Mouse (Mus musculus) bone marrow, adult 2 months (tissue): ENCODE data around the gene Rho. TPM values are rescaled to one million over a fixed set of nuclear protein-coding genes. Genes with fewer than 3 reads are reported as not detected.
A peak's percentile ranks its signal among the peaks of the same experiment; 100 is the strongest.

ENCODE experiments used
- H3K27ac ChIP-seq: fragments of 200-500 bp; 2 replicates; pipeline ENCODE4 v1.5.1; 2012; ENCODE audit warnings: low read depth, mild to moderate bottlenecking, control low read depth, inconsistent platforms, low read length; ENCODE audit not compliant: control insufficient read depth, poor library complexity, insufficient read depth
- H3K4me1 ChIP-seq: fragments of 200-500 bp; 2 replicates; pipeline ENCODE4 v1.6.1; 2011; ENCODE audit warnings: low read length; ENCODE audit not compliant: control insufficient read depth, insufficient read depth
- H3K4me3 ChIP-seq: fragments of 200-500 bp; replicated peaks from 2 replicates; pipeline ENCODE3; 2011; ENCODE audit warnings: mild to moderate bottlenecking, low read depth, low read length, control low read depth; ENCODE audit not compliant: control insufficient read depth
- CTCF ChIP-seq: fragments of 200-500 bp; IDR thresholded peaks from 2 replicates; pipeline ENCODE4 v1.5.1; 2011; ENCODE audit warnings: low read length, control low read depth; ENCODE audit not compliant: control insufficient read depth, insufficient read depth
- POLR2A ChIP-seq: fragments of 200-500 bp; IDR thresholded peaks from 2 replicates; pipeline ENCODE4 v1.6.1; 2011; ENCODE audit warnings: low read depth, mild to moderate bottlenecking, control low read depth, low read length, borderline replicate concordance; ENCODE audit not compliant: control insufficient read depth
- WGBS: fragments of 180-500 bp; shearing (Covaris S2); methylation state at CpG from one replicate; pipeline ENCODE4 v1.1.7; 2018; 5-methylcytosine and 5-hydroxymethylcytosine counted together
- polyA plus RNA-seq: library from polyadenylated mRNA; stranded (reverse); fragments of >200 nt; gene quantifications from 2 replicates; pipeline ENCODE4 v1.2.4, GENCODE M21; 2011; ENCODE audit warnings: low replicate concordance; ENCODE audit not compliant: missing spikeins, insufficient read depth, insufficient read length

The Rho gene
- polyA plus RNA-seq = not detected in 2 replicates

- TF ChIP-seq POLR2A (no peak), CTCF (no peak)
- 91% methylated on average over 14 of the region's 14 CpGs for WGBS
- Histone ChIP-seq H3K27ac (no peak within 1 kb of the TSS), H3K4me1 (no peaks in the 10 kb centered on the region), H3K4me3 (no peak within 1 kb of the TSS)
These were observed at the start of gene Rho for GRCm38 (mm10) chr6:115931639-115932038. TSS of gene Rho (plus strand) at chr6:115931748.

GRCm38 (mm10) chr6:115884018-115884417, 47.5 kb upstream of the Rho start:
- TF ChIP-seq POLR2A = no peak
- TF ChIP-seq CTCF = no peak
- Histone ChIP-seq H3K4me1 (peaks cover 5% of the 10 kb centered on the region; the same call in 1 of the 2 replicates), H3K4me3 (no peak overlapping the region), H3K27ac (no peak overlapping the region)

GRCm38 (mm10) chr6:115886894-115887293, 44.7 kb upstream of the Rho start:
- TF ChIP-seq POLR2A (no peak), CTCF (no peak)
- peaks cover 2% of the 10 kb centered on the region; the same call in 1 of the 2 replicates for H3K4me1 ChIP-seq
- WGBS = 20% methylated on average over 4 of the region's 4 CpGs
- H3K27ac ChIP-seq = no peak overlapping the region
- H3K4me3 ChIP-seq = no peak overlapping the region

GRCm38 (mm10) chr6:115888296-115888695, 43.3 kb upstream of the Rho start:
- Histone ChIP-seq H3K4me3 (no peak overlapping the region), H3K4me1 (peaks cover 2% of the 10 kb centered on the region; the same call in 1 of the 2 replicates), H3K27ac (no peak overlapping the region)
- 80% methylated on average over 3 of the region's 3 CpGs for WGBS
- peak; percentile 51; the same call in 1 of the 2 replicates for TF ChIP-seq CTCF
- TF ChIP-seq POLR2A = no peak

- no peak overlapping the region for H3K4me3 ChIP-seq
- no peak for TF ChIP-seq CTCF
- TF ChIP-seq POLR2A = no peak
- 82% methylated on average over 8 of the region's 8 CpGs for WGBS
- no peak overlapping the region for H3K27ac ChIP-seq
- H3K4me1 ChIP-seq = peaks cover 2% of the 10 kb centered on the region; the same call in 1 of the 2 replicates
These were observed 40.9 kb upstream of the Rho start for GRCm38 (mm10) chr6:115890601-115891000.

- WGBS = 85% methylated on average over 6 of the region's 6 CpGs
- Histone ChIP-seq H3K27ac (no peak overlapping the region), H3K4me1 (peaks cover 2% of the 10 kb centered on the region; the same call in 1 of the 2 replicates), H3K4me3 (no peak overlapping the region)
- TF ChIP-seq POLR2A (no peak), CTCF (no peak)
These were observed 40.5 kb upstream of the Rho start for GRCm38 (mm10) chr6:115891061-115891460.

- 78% methylated on average over 8 of the region's 8 CpGs for WGBS
- Histone ChIP-seq H3K27ac (no peak overlapping the region), H3K4me3 (no peak overlapping the region), H3K4me1 (peaks cover 2% of the 10 kb centered on the region; the same call in 1 of the 2 replicates)
- TF ChIP-seq CTCF (no peak), POLR2A (no peak)
These were observed 40.0 kb upstream of the Rho start for GRCm38 (mm10) chr6:115891497-115892061.

- no peak for TF ChIP-seq CTCF
- peaks cover 1% of the 10 kb centered on the region; the same call in 1 of the 2 replicates for H3K4me1 ChIP-seq
- no peak overlapping the region for H3K4me3 ChIP-seq
- H3K27ac ChIP-seq = no peak overlapping the region
- WGBS = 75% methylated on average over 3 of the region's 3 CpGs
These were observed 39.2 kb upstream of the Rho start for GRCm38 (mm10) chr6:115892363-115892762.

- TF ChIP-seq CTCF (no peak), POLR2A (no peak)
- peaks cover 3% of the 10 kb centered on the region for H3K4me1 ChIP-seq
- no peak overlapping the region for H3K27ac ChIP-seq
- H3K4me3 ChIP-seq = no peak overlapping the region
- WGBS = 82% methylated on average over 1 of the region's 1 CpGs
These were observed 35.2 kb upstream of the Rho start for GRCm38 (mm10) chr6:115896346-115896745.
